Mouse (Mus musculus) kidney, adult 10 weeks (tissue): Measurements from ENCODE around the gene Katnb1. TPM values are rescaled to one million over a fixed set of nuclear protein-coding genes. Genes with fewer than 3 reads are reported as not detected.

Experiments used
- polyA plus RNA-seq: library from polyadenylated mRNA; stranded (reverse); fragments of 350-450 nt; fragmentation: Illumina TruSeq; extraction: RNeasy Lipid Tissue Mini Kit (QIAGEN cat#74804); gene quantifications from one replicate; pipeline ENCODE4 v1.2.3, GENCODE M21; 2014; ENCODE audit warnings: low read depth, low replicate concordance

Gene Katnb1
- not detected for polyA plus RNA-seq

GRCm38 (mm10) chr8:95080381-95081341 lies at the start of gene Katnb1:
TSS of gene Katnb1 (plus strand) at chr8:95081186.

GRCm38 (mm10) chr8:95054927-95055510 lies 26.0 kb upstream of the Katnb1 start, which contains the start of gene Drc7:
TSS of gene Drc7 (plus strand) at chr8:95055103.

Other genes starting within 250 kb of the Katnb1 start
- 24.6 TPM for gene Coq9, start 242.9 kb upstream of the Katnb1 start, polyA plus RNA-seq
- gene Ciapin1, start 242.8 kb upstream of the Katnb1 start, polyA plus RNA-seq, result 3.2 TPM
- 4.2 TPM for gene Polr2c, start 223.7 kb upstream of the Katnb1 start, polyA plus RNA-seq
- gene Dok4, start 204.9 kb upstream of the Katnb1 start, polyA plus RNA-seq, result 0.97 TPM
- gene Ccdc102a, start 163.1 kb upstream of the Katnb1 start, polyA plus RNA-seq, result not detected
- not detected for gene Adgrg5, start 157.5 kb upstream of the Katnb1 start, polyA plus RNA-seq
- 10.6 TPM for gene Adgrg1, start 106.4 kb upstream of the Katnb1 start, polyA plus RNA-seq
- gene Adgrg3, start 63.5 kb upstream of the Katnb1 start, polyA plus RNA-seq, result 0.73 TPM
- not detected for gene Drc7, start 26.1 kb upstream of the Katnb1 start, polyA plus RNA-seq
- 1.7 TPM for gene Kifc3, start 121.6 kb downstream of the Katnb1 start, polyA plus RNA-seq
- not detected for gene Cngb1, start 225.4 kb downstream of the Katnb1 start, polyA plus RNA-seq
- not detected for gene Tepp, start 229.4 kb downstream of the Katnb1 start, polyA plus RNA-seq